Mouse (Mus musculus) spleen, postnatal 14 days (tissue): Measurements from ENCODE around the gene Gpr180.
"Not testable (repeated sequence)": the region's sequence is repeated elsewhere in the genome, so short reads cannot be mapped to it uniquely, and the experiment has no call there.

Experiments used
- DNase-seq, 2 experiments: peaks; one replicate each; pipeline ENCODE4 v3.0.0; 2021 to 2022; ENCODE audit warnings: low spot score in 2 of 2

The Gpr180 gene

DNA sequence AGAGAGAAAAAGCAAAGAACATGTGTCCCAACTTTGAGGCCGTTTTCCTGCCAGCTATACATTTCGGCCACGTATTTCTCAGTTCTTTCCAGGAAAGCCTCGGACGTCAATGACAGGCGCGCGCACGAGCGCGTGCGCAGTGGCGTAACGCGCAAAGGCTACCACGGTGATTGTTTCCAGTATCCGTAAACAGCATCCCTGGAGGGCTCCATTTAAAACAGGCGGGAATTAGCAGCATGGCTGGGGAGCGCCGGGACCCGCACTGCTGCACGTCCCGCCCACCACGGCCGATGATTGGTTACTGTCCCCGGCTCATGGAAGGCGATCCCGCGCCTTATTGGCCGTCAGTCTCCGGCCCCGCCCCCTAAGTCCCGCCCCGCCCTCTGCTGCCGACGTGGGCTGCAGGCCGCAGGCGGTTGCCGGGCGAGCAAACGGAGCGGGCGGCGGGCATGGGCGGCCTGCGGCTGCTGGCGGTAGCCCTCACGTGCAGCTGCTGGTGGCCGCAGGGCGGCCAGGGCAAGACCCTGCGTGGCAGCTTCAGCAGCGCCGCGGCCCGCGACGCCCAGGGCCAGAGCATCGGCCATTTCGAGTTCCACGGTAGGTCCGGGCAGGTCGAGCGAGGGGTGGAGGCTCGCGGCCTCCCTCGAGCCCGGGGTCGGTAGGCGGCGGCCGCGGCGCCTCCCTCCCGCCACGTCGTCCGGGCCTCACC lies at the start of gene Gpr180:
Gene Gpr180 (plus strand): TSS at position 415 of the 709 bp plus-strand sequence.
- DNase-seq: peak; percentile 89

DNA sequence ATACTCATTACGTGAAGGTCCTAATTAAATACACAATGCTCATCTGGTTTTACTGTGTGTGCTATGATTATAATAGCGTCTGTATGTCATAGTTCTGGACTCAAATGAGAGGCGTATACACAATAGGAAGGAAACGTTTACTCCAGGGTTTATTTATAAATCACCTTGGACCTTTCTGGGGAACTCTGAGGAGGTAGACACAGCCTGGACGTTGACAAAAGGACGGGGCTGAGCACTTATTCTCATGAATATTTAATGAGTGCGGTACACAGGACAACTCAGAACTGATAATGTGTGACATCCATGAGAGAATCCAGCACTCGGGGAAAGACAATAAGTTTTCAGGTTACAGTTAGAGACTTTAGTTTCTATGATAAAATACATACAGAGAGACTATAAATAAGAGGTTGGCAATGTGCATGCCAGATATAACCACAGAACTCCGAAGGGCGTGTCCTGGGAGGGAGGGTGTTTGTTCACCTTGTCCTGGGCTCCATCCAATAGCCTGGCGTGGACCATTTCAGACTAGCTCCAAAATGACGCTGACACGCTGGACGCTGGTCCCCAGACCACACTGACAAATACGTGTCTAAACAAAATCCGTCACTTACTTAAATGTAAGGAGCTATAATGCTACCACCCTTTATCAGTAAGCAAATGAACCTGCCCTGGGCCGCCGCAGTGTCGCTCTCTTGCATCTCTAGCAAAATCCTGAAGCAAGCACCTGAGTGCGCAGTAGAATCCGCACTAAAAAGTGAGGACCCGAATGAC lies 48.3 kb upstream of the Gpr180 start:
- DNase-seq: no peak

DNA sequence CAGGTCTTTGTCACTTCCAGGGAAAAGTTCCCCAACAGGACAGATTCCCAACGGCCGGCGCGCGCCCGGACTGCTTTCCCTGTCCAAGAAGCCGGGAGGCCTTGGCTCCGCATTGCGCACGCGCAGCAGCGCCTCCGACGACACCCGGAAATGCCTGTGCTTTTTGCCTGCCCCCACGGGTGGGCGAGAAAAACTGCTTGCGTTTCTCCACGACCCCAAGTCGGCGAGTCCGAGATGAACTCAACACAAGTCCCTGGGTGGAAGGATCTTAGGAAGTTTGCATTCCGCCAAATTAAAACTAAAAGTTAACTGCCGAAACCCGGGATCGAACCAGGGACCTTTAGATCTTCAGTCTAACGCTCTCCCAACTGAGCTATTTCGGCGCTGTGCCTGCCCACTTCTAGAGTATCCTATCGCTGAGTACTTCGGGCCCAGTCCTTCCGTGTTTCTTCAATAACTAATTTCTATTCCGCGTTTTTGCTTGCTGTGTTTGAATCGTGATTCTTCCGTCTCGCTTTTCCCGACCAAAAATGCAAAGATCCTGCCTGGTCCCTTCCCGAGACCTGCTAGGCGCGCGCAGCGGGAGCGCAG lies 47.6 kb upstream of the Gpr180 start:
- peak; percentile 70 to 79 for DNase-seq

DNA sequence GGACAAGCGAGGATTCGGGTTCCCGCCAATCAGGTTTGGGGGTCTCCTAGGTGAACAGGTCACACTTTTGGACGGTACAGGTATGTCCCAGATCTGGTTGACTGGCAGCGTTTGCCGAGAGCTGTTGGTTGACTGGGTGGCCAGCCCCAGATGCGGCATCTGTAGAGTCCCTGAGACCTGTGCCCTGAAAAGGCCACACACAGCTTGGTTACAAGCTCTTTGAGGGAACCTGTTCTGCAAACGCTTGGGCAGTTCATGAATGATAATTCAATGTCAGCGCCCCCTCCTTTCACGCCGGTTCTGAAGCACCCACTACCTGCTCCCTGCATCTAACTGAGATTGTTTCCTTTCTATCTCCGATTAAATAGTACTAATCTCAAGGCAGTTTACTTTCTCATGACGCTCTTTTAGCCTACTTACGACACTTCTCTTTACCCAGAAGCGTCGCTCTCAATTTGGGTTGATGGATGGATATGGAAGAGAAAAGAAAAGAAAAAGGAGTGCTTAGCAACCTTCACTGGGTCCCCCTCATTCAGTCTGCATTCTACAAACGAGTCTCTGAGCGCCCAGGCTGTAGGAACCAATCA lies 47.1 kb upstream of the Gpr180 start:
- DNase-seq: no peak

DNA sequence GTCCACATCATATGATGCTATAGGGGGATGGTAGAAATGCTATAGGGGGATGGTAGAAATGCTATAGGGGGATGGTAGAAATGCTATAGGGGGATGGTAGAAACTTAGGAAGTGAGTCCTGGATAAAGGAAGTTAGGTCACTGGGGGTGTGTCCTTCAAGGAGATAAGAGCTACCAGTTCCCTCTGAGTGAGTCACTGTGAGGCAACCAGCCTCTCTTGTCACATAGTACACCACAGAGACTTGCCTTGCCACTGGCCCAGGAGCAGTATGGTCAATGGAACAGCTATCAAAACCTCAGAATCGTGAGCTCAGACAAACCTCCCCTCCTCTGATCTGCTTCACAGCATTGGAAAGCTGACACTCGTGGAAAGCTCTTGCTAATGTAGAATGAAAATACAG lies 38.7 kb upstream of the Gpr180 start:
- DNase-seq: no peak

DNA sequence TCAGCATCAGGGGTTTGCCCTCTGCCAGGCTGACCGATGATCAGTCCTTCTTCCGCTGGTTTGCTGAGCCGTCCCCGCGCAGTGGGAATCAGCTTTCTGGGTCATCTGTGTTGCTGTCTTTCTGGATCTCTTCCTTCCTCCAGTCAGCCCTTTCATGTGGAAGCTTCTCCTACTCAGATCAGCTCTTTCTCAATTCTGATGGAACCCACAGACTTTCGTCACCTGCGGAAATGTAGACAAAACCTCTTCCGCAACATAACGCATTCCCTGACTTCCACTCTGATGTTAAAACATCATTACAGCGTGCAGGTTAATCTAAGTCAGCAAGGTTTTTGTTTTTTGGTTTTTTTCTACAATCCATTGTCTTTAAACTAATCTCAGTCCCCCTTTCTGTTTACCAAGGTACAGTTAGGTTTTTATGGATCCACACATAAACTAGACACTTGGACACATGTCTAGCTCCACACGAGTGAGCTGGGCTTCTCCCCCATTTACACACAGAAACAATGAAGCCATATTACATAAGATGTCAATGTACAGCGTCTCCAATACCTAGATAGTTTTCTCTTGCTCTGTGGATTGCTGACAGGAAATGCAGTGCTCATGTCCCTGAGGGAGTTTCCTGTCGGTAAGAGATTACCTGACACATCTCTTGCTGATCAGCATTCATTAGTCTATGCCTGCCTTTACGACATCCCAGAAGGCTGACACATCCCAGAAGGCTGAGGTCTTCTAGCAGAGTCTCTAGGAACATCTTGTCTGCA lies 35.5 kb upstream of the Gpr180 start:
- DNase-seq: no peak

DNA sequence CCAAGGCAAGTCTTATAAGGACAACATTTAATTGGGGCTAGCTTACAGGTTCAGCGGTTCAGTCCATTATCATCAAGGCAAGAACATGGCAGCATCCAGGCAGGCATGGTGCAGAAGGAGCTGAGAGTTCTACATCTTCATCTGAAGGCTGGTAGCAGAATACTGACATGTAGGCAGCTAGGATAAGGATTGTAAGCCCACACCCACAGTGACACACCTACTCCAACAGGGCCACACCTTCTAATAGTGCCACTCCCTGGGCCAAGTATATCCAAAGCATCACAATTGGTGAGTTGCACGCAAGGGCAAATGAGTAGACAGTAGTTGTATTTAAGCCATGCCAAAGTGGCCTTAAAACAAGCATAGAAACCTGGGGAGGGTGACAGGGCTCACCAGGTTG lies 29.5 kb upstream of the Gpr180 start:
- DNase-seq: not testable (repeated sequence)

DNA sequence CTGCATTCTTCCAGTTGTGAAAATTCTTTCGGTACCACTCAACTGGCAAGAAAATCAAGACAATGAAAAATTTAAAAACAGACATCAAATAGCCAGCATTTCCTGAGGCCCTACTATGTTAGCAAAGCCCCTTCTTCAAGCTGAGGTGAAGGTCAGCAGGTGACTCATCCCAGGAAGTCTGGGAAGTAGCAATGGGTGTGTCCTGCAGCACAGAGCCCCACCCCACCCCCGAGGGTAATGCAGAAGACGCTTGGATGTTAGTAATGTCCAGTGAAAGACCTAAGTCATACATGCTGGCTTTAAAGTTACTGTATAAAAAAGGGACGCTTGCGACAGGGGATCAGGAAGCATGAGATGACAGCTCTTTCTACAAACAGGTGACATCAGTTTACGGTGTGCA lies 23.8 kb upstream of the Gpr180 start:
- no peak for DNase-seq

DNA sequence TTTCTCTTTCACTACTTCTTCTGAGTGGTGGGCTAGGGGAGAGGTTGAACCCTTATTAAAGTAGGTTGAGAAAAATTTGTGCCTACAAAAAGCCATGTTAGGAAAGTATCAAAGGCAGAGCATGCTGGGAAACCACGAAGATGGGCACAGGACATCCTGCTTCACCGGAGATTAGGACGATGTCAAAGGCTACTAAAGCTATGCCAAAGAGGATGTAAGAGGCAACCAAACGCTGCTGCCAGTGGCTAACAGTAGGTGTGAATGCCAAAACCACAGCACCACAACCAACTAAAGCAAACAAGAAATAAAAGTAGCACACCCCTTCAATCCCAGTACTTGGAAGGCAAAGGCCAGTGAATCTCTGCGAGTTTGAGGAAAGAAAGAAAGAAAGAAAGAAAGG lies 12.8 kb upstream of the Gpr180 start:
- DNase-seq: no peak

DNA sequence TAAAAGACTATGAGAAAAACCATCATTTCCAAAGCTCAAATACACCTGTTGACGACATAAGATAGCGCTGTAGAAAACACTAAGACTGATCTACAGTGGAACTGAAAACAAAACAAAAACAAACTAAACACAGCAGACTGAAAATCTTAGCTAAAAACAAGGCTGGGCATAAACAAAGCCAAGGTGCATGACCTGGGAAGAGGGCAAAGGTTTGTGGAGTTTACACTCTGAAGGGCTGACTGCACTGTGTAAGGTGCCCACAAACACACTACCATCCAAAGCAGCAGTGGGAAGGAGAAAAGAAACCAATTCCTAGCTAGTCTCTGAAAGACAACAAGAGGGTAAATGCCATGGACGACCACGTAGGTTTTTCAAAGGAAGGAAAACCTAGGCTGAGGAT lies 12.2 kb upstream of the Gpr180 start:
- no peak for DNase-seq

DNA sequence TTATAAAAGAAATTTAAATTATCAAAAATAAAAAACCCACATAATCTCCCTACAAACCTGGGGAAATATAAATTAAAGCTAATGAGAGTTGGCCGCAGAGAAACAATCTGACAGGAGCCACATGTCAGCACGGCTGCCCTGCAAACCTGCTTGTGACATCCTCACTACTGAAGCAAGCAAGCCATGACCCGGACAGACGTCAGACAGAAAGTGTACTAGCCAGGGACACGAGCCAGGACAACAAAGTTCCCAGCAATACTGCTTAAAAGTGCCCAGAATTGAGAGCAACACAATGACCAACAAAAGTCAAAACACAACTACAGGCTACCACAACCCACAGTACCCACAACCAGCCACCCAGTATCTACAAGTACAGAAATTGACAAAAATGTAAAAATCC lies 10.7 kb upstream of the Gpr180 start:
- no peak for DNase-seq

DNA sequence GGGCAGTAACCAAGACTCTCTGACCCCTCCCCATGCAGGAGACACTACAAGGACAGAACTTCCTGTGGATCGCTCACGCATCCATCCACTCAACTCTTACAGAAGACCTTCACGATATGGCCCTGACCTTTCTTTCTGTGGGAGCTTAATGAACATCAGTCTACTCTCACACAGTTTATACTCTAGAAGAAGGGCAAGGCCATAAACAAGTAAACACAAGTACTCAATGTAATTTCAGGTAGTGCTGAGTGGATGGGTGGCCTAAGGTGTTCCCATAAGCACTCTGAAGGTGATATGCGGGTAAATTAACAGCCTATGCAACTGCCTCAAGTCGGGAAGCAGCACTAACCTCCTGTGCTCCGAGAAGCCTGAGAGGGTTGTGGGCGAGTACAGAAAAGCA lies 5.5 kb upstream of the Gpr180 start:
- DNase-seq: no peak

DNA sequence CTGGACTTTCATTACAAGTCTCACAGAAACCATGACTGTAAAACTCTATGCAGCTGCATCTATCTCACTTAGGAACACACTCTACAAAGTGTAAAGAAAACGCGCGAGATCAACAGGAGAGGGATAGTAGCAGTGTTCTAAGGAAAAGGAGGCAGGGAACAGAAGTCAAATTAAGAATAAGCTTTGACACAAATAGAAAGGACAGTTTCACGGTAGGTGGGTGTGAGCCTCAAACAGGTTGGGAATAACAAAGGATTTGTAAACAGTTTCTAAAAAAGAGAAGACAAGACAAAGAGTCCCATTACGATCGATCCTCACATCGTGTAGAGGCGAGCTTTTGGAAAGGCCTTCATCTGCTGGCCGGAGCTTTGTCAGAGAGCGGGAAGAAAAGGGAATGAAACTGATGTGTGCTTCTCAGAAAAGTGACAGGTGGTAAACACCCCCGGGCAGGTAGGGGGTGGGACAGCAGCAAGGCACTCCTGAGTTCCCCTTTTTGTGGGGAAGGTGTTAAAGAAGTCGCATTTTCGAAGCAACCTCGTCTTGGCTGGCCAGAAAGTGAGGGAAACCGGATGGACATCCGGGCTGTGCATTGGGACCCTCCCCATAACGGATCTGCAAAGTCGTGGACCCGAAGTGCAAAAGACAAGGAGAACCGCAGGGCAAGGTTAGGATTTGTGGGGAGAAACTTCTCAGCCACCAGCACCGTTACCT lies 4.9 kb upstream of the Gpr180 start:
- DNase-seq: no peak

DNA sequence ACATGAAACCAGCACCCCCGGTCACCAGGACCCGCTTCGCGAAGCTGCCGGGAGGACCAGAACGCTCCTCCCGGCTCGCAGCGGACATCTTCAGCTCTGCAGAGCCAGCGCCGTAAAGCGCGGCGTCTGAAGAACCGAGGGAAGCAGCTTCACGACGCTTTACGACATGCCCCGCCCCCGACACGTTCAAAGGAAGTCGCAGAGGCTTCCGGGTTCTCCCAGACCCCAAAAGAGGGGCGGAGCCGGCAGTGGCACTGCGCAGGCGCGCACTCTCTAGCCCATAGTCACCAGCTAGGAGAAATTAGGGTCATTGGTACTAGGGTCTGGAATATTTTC lies 4.3 kb upstream of the Gpr180 start, which contains the start of gene Tgds:
Gene Tgds (minus strand): TSS at position 114 of the 336 bp plus-strand sequence.
- peak; percentile 89 to 93 for DNase-seq

DNA sequence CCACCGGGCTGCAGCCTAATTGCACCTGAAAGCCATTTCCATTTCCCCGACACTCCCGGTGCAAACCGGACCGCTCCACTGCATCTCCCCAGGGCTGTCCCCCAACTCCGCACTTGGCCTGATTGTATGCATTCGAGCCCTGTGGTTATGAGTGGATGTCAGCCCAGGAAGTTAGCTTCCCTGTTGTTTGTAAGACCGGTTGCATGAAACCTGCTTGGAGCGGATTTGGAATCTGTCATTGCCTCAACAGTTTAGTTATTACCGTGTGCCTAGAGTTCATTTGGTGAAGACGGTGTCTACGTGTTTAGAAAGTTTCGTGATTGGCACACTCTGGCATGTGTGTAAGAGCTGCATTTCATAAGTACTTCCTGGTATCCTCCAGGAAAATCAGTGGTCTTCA lies 529 bp downstream of the Gpr180 start:
- no peak for DNase-seq

DNA sequence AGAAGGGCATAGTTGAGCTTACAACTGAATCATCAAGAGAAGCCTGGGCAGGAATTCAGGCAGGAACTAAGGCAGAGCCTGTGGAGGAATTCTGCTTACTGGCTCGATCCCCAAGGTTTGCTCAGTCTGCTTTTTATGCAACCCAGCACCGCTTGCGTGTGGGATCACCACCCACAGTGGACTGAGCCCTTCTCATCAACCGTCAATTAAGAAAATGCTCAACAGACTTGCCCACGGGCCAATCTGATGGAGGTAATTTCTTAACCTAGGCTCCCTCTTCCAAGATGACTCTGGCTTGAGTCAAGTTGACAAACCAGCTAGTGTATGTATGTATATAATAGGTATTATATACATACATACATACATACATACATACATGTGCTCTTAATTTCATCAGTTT lies 5.3 kb downstream of the Gpr180 start:
- DNase-seq: no peak

DNA sequence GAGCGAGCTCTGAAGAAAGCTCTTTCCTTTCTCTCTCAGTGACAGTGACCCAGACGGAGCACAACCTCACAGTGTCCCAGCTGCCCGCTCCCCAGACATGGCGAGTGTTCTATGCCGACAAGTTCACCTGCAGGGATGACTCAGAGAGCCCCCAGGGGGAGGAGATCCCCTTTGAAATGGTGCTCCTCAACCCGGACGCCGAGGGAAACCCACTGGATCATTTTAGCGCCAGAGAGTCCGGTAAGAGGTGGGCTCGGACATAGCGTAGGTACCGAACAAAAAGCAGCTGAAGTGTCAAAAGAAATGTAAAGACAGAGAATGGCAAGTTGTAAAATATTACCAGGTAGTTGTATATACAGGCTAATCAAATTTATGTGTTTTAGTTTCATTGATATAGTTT lies 11.1 kb downstream of the Gpr180 start:
- no peak for DNase-seq

DNA sequence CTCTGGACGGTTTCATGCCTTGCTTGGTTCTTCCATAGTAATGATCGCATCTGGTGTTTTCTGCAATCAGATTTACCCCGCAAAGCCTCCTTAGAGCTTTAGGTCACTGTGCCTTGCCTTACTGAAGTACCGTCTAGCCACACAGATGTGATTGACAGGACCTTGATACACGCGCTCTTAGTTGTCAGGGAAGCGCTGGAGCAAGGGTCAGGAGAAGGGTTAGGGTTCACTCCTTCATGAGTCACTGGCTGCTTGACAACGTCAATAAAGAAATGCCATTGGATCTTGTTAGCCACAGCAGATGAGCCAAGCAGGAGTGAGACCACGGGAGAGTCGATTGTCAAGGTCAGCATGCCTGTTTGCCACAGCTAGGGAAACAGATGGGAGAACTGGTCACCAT lies 11.6 kb downstream of the Gpr180 start:
- DNase-seq: no peak

DNA sequence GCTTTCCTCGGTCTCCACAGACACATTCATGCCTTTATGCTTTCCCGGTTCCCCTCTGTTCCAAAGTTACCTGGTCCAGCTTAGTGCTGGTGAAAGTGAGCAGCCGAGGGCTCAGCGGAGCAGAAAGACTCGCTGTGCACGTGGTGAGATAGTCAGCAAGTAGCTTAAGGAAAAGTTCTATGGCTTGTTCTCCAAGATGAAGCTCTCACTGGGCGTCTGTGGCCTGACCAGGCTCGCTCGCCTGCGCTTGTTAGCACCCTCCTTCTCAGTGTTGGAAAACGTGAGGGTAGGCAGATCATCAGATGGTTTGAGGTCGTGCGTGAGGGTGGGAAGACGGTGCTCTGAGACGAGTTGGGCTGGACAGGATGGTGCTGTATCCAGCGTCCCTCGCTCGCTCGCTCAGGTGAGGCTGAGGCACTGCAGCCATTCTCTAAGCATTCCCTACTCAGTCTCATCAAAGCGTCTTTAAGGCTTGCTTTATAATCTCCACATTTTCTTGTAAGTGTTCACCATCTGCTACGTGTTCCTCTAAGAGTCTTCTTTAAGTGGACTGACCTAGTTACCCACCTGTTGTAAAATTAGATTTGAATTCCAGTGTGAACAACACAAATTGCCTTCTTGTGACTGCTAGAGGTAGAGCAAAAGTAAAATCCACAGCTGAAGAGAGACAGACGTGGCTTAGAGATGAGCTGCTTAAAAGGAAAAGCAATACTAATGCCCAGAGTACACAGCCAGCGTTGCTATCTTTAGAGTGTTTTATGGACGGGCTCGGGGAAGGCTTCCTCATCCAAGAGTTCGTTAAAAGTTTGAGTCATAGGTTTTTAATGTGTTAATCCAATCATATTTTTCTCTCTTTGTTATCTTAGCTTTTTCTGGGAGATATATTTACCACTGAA lies 13.9 kb downstream of the Gpr180 start:
- DNase-seq: no peak

DNA sequence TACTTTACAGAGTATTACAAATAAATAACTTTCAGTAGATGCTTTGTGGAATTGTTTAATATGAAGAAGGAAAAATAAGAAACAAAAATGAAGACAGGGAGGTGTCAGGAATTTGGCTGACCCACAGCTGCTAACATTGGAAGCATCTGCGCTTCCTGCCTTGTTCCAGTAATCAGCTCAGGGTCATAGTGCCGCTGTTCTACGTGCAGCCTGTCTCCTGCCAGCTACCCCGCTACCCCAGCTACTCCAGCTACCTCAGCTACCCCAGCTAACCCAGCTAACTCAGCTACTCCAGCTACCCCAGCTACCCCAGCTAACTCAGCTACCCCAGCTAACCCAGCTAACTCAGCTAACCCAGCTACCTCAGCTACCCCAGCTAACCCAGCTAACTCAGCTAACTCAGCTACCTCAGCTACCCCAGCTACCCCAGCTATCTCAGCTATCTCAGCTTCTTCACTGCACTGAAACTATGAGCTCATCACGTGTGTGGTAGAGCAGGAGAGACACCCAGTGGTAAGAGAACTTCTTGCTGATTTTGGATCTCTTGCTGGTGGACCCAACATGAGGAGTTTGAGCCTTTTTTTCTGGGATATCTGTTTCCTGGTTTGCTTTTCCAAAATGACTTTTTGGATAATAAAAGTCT lies 14.8 kb downstream of the Gpr180 start:
- DNase-seq: no peak
